ENCODE assay signal across 15 mouse cellular contexts in the genomic region with DNA sequence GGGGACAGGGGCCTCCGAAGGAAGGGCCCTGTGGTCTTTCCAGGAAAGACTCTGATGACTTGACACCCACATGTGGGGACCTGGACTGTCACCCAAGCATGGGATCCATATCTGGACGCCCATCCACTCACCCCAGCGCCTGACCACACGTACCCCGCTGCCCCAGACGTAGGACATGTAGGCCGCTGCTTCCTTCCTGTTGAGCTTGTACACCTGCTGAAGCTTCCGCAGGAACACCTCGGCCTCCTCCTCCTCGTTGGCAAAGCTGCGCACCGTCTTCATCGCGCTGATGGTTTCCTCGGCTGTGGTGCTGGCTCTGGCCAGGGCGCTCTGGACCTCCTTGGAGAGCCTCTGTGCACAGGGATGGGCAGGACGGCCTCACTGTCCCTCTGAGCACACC. TPM values are rescaled to one million over a fixed set of nuclear protein-coding genes. Genes with fewer than 3 reads are reported as not detected.
A peak's percentile ranks its signal among the peaks of the same experiment; 100 is the strongest.
DNase-seq lines count a peak whose midpoint lies in the region; ATAC-seq and TF ChIP-seq lines count a peak whose summit lies in the region.
"Had no signal": no experiment of that assay in that cellular context is flagged by ENCODE, and none has a peak within 500 bp of the region (broad histone marks: within the 10 kb centered on the region; RNA-seq: fewer than 3 reads in every experiment).

No protein-coding gene starts in this region.

- DNase-seq in forebrain, embryonic 10.5 days (ENCODE audit: extremely low spot score, low spot score) = no peak
- no peak for DNase-seq in forebrain, postnatal 0 days
- no peak for DNase-seq in hindbrain, embryonic 14.5 days (ENCODE audit: low spot score)
- no peak for DNase-seq in hindbrain, postnatal 0 days (ENCODE audit: low spot score)
- DNase-seq in naive thymus-derived CD4-positive, alpha-beta T cell, adult 2 months (ENCODE audit: low read depth) = peak; percentile 70
- DNase-seq in thymus, postnatal 14 days = peak; percentile 77
- DNase-seq in kidney, postnatal 4 days = no peak
- DNase-seq: cerebellum, postnatal 14 days; gastrocnemius, postnatal 14 days; lung, embryonic 14.5 days; right cerebral cortex, adult 18-20 months had no signal

- ATAC-seq in forebrain, postnatal 0 days = no peak
- ATAC-seq in hindbrain, embryonic 14.5 days (ENCODE audit: low FRiP score) = no peak
- no peak for ATAC-seq in hindbrain, postnatal 0 days
- no peak for ATAC-seq in intestine, embryonic 15.5 days
- ATAC-seq: Patski had no signal

- H3K27ac ChIP-seq in forebrain, embryonic 10.5 days = peak overlapping the region; percentile 62; the same call in 1 of the 2 replicates
- no peak overlapping the region for H3K27ac ChIP-seq in forebrain, postnatal 0 days (ENCODE audit: low read depth, low read length)
- H3K27ac ChIP-seq in hindbrain, embryonic 14.5 days = no peak overlapping the region
- no peak overlapping the region for H3K27ac ChIP-seq in hindbrain, postnatal 0 days
- no peak overlapping the region for H3K27ac ChIP-seq in intestine, embryonic 15.5 days
- H3K27ac ChIP-seq: kidney, embryonic 15.5 days; macrophage had no signal

- no peak overlapping the region for H3K4me2 ChIP-seq in forebrain, postnatal 0 days (ENCODE audit: low read depth)
- H3K4me2 ChIP-seq in hindbrain, embryonic 14.5 days (replicated peaks) = no peak overlapping the region
- no peak overlapping the region for H3K4me2 ChIP-seq in hindbrain, postnatal 0 days (ENCODE audit: low read depth, low read length)
- no peak overlapping the region for H3K4me2 ChIP-seq in intestine, embryonic 15.5 days (replicated peaks)
- H3K4me2 ChIP-seq: kidney, embryonic 15.5 days; lung, embryonic 14.5 days had no signal

- no peaks in the 10 kb centered on the region for H3K36me3 ChIP-seq in forebrain, embryonic 10.5 days (replicated peaks)
- no peaks in the 10 kb centered on the region; the same call in 1 of the 2 replicates for H3K36me3 ChIP-seq in forebrain, postnatal 0 days (ENCODE audit: insufficient read depth)
- H3K36me3 ChIP-seq in hindbrain, embryonic 14.5 days (replicated peaks; ENCODE audit: control insufficient read depth, insufficient read depth) = no peaks in the 10 kb centered on the region
- H3K36me3 ChIP-seq in hindbrain, postnatal 0 days (ENCODE audit: insufficient read depth, low read length) = no peaks in the 10 kb centered on the region
- no peaks in the 10 kb centered on the region for H3K36me3 ChIP-seq in intestine, embryonic 15.5 days
- H3K36me3 ChIP-seq: kidney, embryonic 15.5 days had no signal

- H3K9me3 ChIP-seq in forebrain, embryonic 10.5 days = no peaks in the 10 kb centered on the region
- no peaks in the 10 kb centered on the region for H3K9me3 ChIP-seq in forebrain, postnatal 0 days (ENCODE audit: low read length)
- no peaks in the 10 kb centered on the region for H3K9me3 ChIP-seq in hindbrain, embryonic 14.5 days (ENCODE audit: control insufficient read depth, low read length)
- no peaks in the 10 kb centered on the region for H3K9me3 ChIP-seq in hindbrain, postnatal 0 days (ENCODE audit: low read length)
- no peaks in the 10 kb centered on the region for H3K9me3 ChIP-seq in intestine, embryonic 15.5 days
- H3K9me3 ChIP-seq: kidney, embryonic 15.5 days had no signal

- peaks cover 43% of the 10 kb centered on the region for H3K4me1 ChIP-seq in forebrain, embryonic 10.5 days
- peaks cover 9% of the 10 kb centered on the region; the same call in 1 of the 2 replicates for H3K4me1 ChIP-seq in forebrain, postnatal 0 days (ENCODE audit: insufficient read depth)
- H3K4me1 ChIP-seq in hindbrain, embryonic 14.5 days (replicated peaks; ENCODE audit: control insufficient read depth, insufficient read depth, low read length) = peaks cover 13% of the 10 kb centered on the region; the same call in 1 of the 2 replicates
- H3K4me1 ChIP-seq in hindbrain, postnatal 0 days (ENCODE audit: insufficient read depth, low read length) = peaks cover 7% of the 10 kb centered on the region; the same call in 1 of the 2 replicates
- H3K4me1 ChIP-seq in intestine, embryonic 15.5 days (replicated peaks) = peaks cover 29% of the 10 kb centered on the region

- H3K4me3 ChIP-seq in forebrain, embryonic 10.5 days = no peak overlapping the region
- H3K4me3 ChIP-seq in forebrain, postnatal 0 days (ENCODE audit: low read depth, low read length) = no peak overlapping the region
- H3K4me3 ChIP-seq in hindbrain, embryonic 14.5 days (replicated peaks; ENCODE audit: low read length) = no peak overlapping the region
- H3K4me3 ChIP-seq in hindbrain, postnatal 0 days (ENCODE audit: low read length) = no peak overlapping the region
- no peak overlapping the region for H3K4me3 ChIP-seq in intestine, embryonic 15.5 days (replicated peaks)
- H3K4me3 ChIP-seq: kidney, embryonic 15.5 days had no signal

- no peaks in the 10 kb centered on the region for H3K27me3 ChIP-seq in forebrain, embryonic 10.5 days (ENCODE audit: poor library complexity, severe bottlenecking)
- no peaks in the 10 kb centered on the region for H3K27me3 ChIP-seq in forebrain, postnatal 0 days (ENCODE audit: insufficient read depth, low read length)
- no peaks in the 10 kb centered on the region for H3K27me3 ChIP-seq in hindbrain, embryonic 14.5 days (ENCODE audit: control insufficient read depth, insufficient read depth, low read length)
- H3K27me3 ChIP-seq in hindbrain, postnatal 0 days (ENCODE audit: insufficient read depth, low read length) = no peaks in the 10 kb centered on the region
- no peaks in the 10 kb centered on the region for H3K27me3 ChIP-seq in intestine, embryonic 15.5 days (replicated peaks)
- H3K27me3 ChIP-seq: kidney, embryonic 15.5 days; Patski had no signal

- TF ChIP-seq CTCF in forebrain, postnatal 0 days (IDR thresholded peaks at IDR 0.05; ENCODE audit: low read depth) = no peak
- TF ChIP-seq CTCF in hindbrain, postnatal 0 days (IDR thresholded peaks at IDR 0.05; ENCODE audit: low read depth) = no peak

- H3K9ac ChIP-seq in forebrain, postnatal 0 days = no peak overlapping the region
- 0 out of 2 replicates have a peak overlapping the region, but pooled peaks have one; percentile 8 for H3K9ac ChIP-seq in hindbrain, embryonic 14.5 days
- H3K9ac ChIP-seq in hindbrain, postnatal 0 days (replicated peaks; ENCODE audit: low read length) = no peak overlapping the region
- no peak overlapping the region for H3K9ac ChIP-seq in intestine, embryonic 15.5 days
- H3K9ac ChIP-seq: kidney, embryonic 15.5 days; lung, embryonic 14.5 days had no signal

- 94% methylated on average over 17 of the region's 17 CpGs for WGBS in forebrain, embryonic 10.5 days
- 94% methylated on average over 17 of the region's 17 CpGs for WGBS in forebrain, postnatal 0 days
- WGBS in hindbrain, embryonic 14.5 days = 95% methylated on average over 17 of the region's 17 CpGs
- 90% methylated on average over 17 of the region's 17 CpGs for WGBS in hindbrain, postnatal 0 days
- 87% methylated on average over 17 of the region's 17 CpGs for WGBS in intestine, embryonic 15.5 days

RNA-seq across cellular contexts. Expression of a gene that starts 15.7 kb away (rescaled TPM):
- polyA plus RNA-seq in forebrain, embryonic 10.5 days (2016; fragmentation: Nextera tagmentation; extraction: Ambion mirVana) = 0.52 and 0.65 TPM in 2 replicates
- 24.9 and 25.0 TPM in 2 replicates for total RNA-seq in forebrain, postnatal 0 days (2014; rRNA removed)
- polyA plus RNA-seq in forebrain, postnatal 0 days (2015; fragmentation: Nextera tagmentation; extraction: Ambion mirVana) = 13.9 and 19.7 TPM in 2 replicates
- 13.2 and 14.5 TPM in 2 replicates for polyA plus RNA-seq in hindbrain, embryonic 14.5 days (2014; fragmentation: Nextera tagmentation; extraction: Ambion mirVana)
- total RNA-seq in hindbrain, postnatal 0 days (2014; rRNA removed) = 69.3 and 71.2 TPM in 2 replicates
- polyA plus RNA-seq in hindbrain, postnatal 0 days (2015; fragmentation: Nextera tagmentation; extraction: Ambion mirVana) = 30.8 and 34.5 TPM in 2 replicates
- 2.3 and 2.5 TPM in 2 replicates for polyA plus RNA-seq in intestine, embryonic 15.5 days (2015; fragmentation: Nextera tagmentation; extraction: Ambion mirVana)

RNA-seq across cellular contexts. Expression of a gene that starts 32.2 kb away (rescaled TPM):
- 16.8 and 17.8 TPM in 2 replicates for polyA plus RNA-seq in forebrain, embryonic 10.5 days (2016; fragmentation: Nextera tagmentation; extraction: Ambion mirVana)
- 56.0 and 58.3 TPM in 2 replicates for total RNA-seq in forebrain, postnatal 0 days (2014; rRNA removed)
- polyA plus RNA-seq in forebrain, postnatal 0 days (2015; fragmentation: Nextera tagmentation; extraction: Ambion mirVana) = 40.7 and 44.2 TPM in 2 replicates
- 21.8 and 26.4 TPM in 2 replicates for polyA plus RNA-seq in hindbrain, embryonic 14.5 days (2014; fragmentation: Nextera tagmentation; extraction: Ambion mirVana)
- total RNA-seq in hindbrain, postnatal 0 days (2014; rRNA removed) = 52.0 and 110 TPM in 2 replicates
- polyA plus RNA-seq in hindbrain, postnatal 0 days (2015; fragmentation: Nextera tagmentation; extraction: Ambion mirVana) = 36.0 and 38.2 TPM in 2 replicates
- 26.3 and 29.2 TPM in 2 replicates for polyA plus RNA-seq in intestine, embryonic 15.5 days (2015; fragmentation: Nextera tagmentation; extraction: Ambion mirVana)

RNA-seq across cellular contexts. Expression of a gene that starts 36.0 kb away (rescaled TPM):
- 136 and 140 TPM in 2 replicates for polyA plus RNA-seq in forebrain, embryonic 10.5 days (2016; fragmentation: Nextera tagmentation; extraction: Ambion mirVana)
- 36.0 and 41.9 TPM in 2 replicates for total RNA-seq in forebrain, postnatal 0 days (2014; rRNA removed)
- polyA plus RNA-seq in forebrain, postnatal 0 days (2015; fragmentation: Nextera tagmentation; extraction: Ambion mirVana) = 95.6 and 98.3 TPM in 2 replicates
- polyA plus RNA-seq in hindbrain, embryonic 14.5 days (2014; fragmentation: Nextera tagmentation; extraction: Ambion mirVana) = 62.6 and 72.1 TPM in 2 replicates
- total RNA-seq in hindbrain, postnatal 0 days (2014; rRNA removed) = 32.5 and 45.2 TPM in 2 replicates
- polyA plus RNA-seq in hindbrain, postnatal 0 days (2015; fragmentation: Nextera tagmentation; extraction: Ambion mirVana) = 115 and 121 TPM in 2 replicates
- polyA plus RNA-seq in intestine, embryonic 15.5 days (2015; fragmentation: Nextera tagmentation; extraction: Ambion mirVana) = 90.8 and 95.4 TPM in 2 replicates

RNA-seq across cellular contexts. Expression of a gene that starts 47.8 kb away (rescaled TPM):
- polyA plus RNA-seq in forebrain, embryonic 10.5 days (2016; fragmentation: Nextera tagmentation; extraction: Ambion mirVana) = 50.8 and 51.2 TPM in 2 replicates
- 62.0 and 62.2 TPM in 2 replicates for total RNA-seq in forebrain, postnatal 0 days (2014; rRNA removed)
- polyA plus RNA-seq in forebrain, postnatal 0 days (2015; fragmentation: Nextera tagmentation; extraction: Ambion mirVana) = 76.5 and 90.8 TPM in 2 replicates
- polyA plus RNA-seq in hindbrain, embryonic 14.5 days (2014; fragmentation: Nextera tagmentation; extraction: Ambion mirVana) = 59.5 and 61.7 TPM in 2 replicates
- 104 and 110 TPM in 2 replicates for total RNA-seq in hindbrain, postnatal 0 days (2014; rRNA removed)
- polyA plus RNA-seq in hindbrain, postnatal 0 days (2015; fragmentation: Nextera tagmentation; extraction: Ambion mirVana) = 94.0 and 95.1 TPM in 2 replicates
- polyA plus RNA-seq in intestine, embryonic 15.5 days (2015; fragmentation: Nextera tagmentation; extraction: Ambion mirVana) = 28.2 and 28.8 TPM in 2 replicates

Comparison
In these comparisons a context has a peak if more than half of its experiments do, and no peak if none do; other contexts are left out.
1. DNase-seq: peak in naive thymus-derived CD4-positive, alpha-beta T cell, adult 2 months (single experiment) and thymus, postnatal 14 days (single experiment); none in forebrain, embryonic 10.5 days (single experiment), forebrain, postnatal 0 days (single experiment), hindbrain, embryonic 14.5 days (single experiment), hindbrain, postnatal 0 days (single experiment) and kidney, postnatal 4 days (0 of 2).